Mouse (Mus musculus): ENCODE measurements around the gene Rnf2. TPM values are rescaled to one million over a fixed set of nuclear protein-coding genes. Genes with fewer than 3 reads are reported as not detected.

Rnf2 gene
- polyA plus RNA-seq (2015; fragmentation: Illumina TruSeq; extraction: RNeasy Lipid Tissue Mini Kit (QIAGEN cat#74804); ENCODE audit: insufficient read depth, low replicate concordance) = 83.5 TPM

DNA sequence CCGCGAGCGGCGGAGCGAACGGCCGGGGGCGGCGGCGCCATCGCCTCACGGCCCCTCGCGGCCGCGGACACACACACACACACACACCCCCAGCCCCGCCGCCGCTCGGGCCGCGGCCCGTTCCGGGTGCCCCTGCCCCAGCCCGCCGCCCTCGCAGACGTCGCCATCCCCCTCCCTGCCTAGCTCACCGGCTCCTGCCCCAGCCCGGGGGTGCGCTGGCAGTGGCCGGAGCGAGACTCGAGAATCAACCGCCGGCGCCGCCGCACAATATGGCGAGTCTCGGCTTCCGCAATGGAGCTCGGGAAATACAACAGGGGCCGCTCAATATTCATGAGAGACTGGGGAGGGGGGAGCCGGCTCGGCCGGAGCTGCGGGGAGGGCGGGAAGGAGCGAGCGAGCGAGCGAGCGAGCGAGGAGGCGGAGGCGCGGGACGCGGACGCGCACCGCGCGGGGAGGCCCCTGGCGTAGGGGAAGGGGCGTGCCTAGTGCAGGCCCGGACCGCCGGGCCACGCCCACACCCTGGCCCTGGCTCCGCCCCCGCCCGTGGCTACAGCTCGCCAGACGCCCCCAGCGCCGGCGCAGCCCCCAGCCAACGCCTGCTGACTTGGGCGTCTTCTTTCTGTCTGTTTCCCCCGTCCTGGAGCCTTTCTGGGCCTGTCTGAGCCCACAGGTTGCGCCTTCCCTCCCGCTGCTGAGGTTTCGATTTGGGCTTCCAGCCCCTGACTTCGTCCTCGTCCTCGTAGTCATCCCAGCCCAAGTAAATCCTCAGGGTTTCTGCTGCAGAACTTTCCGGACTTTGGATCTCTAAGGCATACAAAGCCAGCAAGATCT lies at the start of gene Rnf2:
TSS of gene Rnf2 (minus strand) at position 425 of the 831 bp plus-strand sequence.

DNA sequence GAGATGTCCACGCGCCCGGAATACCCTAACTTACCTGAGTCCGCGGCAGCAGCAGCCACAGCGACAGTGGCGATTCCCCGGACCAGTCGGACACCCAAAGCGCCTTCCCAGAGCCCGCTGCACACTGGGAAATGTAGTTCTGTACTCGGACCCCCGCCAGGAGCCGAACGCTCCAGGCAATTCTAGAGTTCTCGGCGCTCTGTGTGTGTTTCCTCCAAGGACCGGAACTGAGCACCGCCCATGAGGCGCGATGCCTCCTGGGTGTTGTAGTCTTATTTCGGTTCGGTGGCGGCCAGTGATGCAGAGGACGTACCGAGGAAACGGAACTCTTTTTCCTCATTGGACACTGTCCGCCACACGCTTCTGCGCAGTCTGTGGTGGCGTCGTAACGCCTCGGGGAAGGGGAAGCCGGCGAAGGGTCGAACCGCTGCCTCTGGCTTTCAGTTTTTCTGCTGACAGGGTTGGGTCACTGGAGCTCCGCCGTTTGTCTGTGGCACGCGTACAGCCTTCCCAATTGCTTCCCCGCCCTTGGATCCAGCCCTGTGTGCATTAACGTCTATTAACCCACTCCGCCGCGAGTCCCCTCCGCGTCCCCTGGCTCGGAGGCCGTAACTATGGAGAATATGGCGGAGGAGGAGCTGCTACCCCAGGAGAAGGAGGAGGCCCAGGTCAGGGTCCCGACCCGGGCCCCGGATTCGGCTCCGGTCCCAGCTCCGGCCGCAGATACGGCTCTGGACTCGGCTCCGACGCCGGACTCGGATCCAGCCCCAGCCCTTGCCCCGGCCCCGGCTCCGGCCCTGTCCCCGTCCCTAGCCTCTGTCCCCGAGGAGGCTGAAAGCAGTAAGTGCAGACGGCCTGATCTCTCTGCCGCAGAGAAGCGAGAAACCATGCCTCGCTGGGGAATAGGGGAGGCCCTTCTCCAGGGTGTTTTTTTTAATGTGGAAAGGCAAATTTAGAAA lies 72.2 kb downstream of the Rnf2 start, which contains the start of the genes Swt1 and Trmt1l:
TSS of gene Swt1 (minus strand) at position 193 of the 959 bp plus-strand sequence.
TSS of gene Trmt1l (plus strand) at position 280 of the 959 bp plus-strand sequence.

Other genes starting within 250 kb of the Rnf2 start
- 451 TPM for gene Ivns1abp, start 156.5 kb downstream of the Rnf2 start, polyA plus RNA-seq (2015; fragmentation: Illumina TruSeq; extraction: RNeasy Lipid Tissue Mini Kit (QIAGEN cat#74804); ENCODE audit: insufficient read depth, low replicate concordance)
- gene Swt1, start 72.5 kb downstream of the Rnf2 start, polyA plus RNA-seq (2015; fragmentation: Illumina TruSeq; extraction: RNeasy Lipid Tissue Mini Kit (QIAGEN cat#74804); ENCODE audit: insufficient read depth, low replicate concordance) = 37.3 TPM
- 56.7 TPM for gene Trmt1l, start 72.4 kb downstream of the Rnf2 start, polyA plus RNA-seq (2015; fragmentation: Illumina TruSeq; extraction: RNeasy Lipid Tissue Mini Kit (QIAGEN cat#74804); ENCODE audit: insufficient read depth, low replicate concordance)
- gene Fam129a, start 70.2 kb upstream of the Rnf2 start, polyA plus RNA-seq (2015; fragmentation: Illumina TruSeq; extraction: RNeasy Lipid Tissue Mini Kit (QIAGEN cat#74804); ENCODE audit: insufficient read depth, low replicate concordance) = 29.8 TPM